Mouse (Mus musculus) frontal cortex, adult (tissue): ENCODE measurements around the gene Snrpd3.
"Not testable (repeated sequence)": the region's sequence is repeated elsewhere in the genome, so short reads cannot be mapped to it uniquely, and the experiment has no call there.

Experiments
- ATAC-seq: cut with Nextera tagmentation; 2 replicates; pipeline ENCODE4 v1.9.2; 2017; ENCODE audit warnings: mild to moderate bottlenecking, moderate library complexity, mixed read lengths; ENCODE audit not compliant: low TSS enrichment

Snrpd3 gene

GRCm38 (mm10) chr10:75501641-75502040 is 15.7 kb upstream of the Snrpd3 start:
- no peak for ATAC-seq

GRCm38 (mm10) chr10:75503692-75504091 is 13.7 kb upstream of the Snrpd3 start:
- no peak for ATAC-seq

GRCm38 (mm10) chr10:75504234-75505129 is 12.9 kb upstream of the Snrpd3 start:
- no peak for ATAC-seq

GRCm38 (mm10) chr10:75505130-75505495 is 12.2 kb upstream of the Snrpd3 start:
- ATAC-seq: no peak

- ATAC-seq: not testable (repeated sequence)
These were observed 11.4 kb upstream of the Snrpd3 start for GRCm38 (mm10) chr10:75505928-75506327.

GRCm38 (mm10) chr10:75510446-75510845 is 6.9 kb upstream of the Snrpd3 start:
- no peak for ATAC-seq

GRCm38 (mm10) chr10:75511060-75511459 is 6.3 kb upstream of the Snrpd3 start:
- no peak for ATAC-seq

- no peak for ATAC-seq
These were observed 5.5 kb upstream of the Snrpd3 start for GRCm38 (mm10) chr10:75511897-75512296.

- ATAC-seq: no peak
These were observed 4.6 kb upstream of the Snrpd3 start for GRCm38 (mm10) chr10:75512796-75513195.

- ATAC-seq: no peak
These were observed 3.9 kb upstream of the Snrpd3 start for GRCm38 (mm10) chr10:75513306-75514067.

GRCm38 (mm10) chr10:75514361-75514760 is 3.0 kb upstream of the Snrpd3 start:
- no peak for ATAC-seq

- ATAC-seq: no peak
These were observed 1.9 kb upstream of the Snrpd3 start for GRCm38 (mm10) chr10:75515216-75516037.

- no peak for ATAC-seq
These were observed 1.2 kb upstream of the Snrpd3 start for GRCm38 (mm10) chr10:75516038-75516723.

GRCm38 (mm10) chr10:75516724-75517072 is 653 bp upstream of the Snrpd3 start:
- peak; percentile 10; the same call in 1 of the 2 replicates for ATAC-seq

GRCm38 (mm10) chr10:75517758-75518143 is 400 bp downstream of the Snrpd3 start, which contains the start of gene Gucd1:
TSS of gene Gucd1 (minus strand) at chr10:75517972.
- peak; percentile 85 for ATAC-seq

GRCm38 (mm10) chr10:75520581-75520980 is 3.2 kb downstream of the Snrpd3 start:
- ATAC-seq: no peak

GRCm38 (mm10) chr10:75521643-75522042 is 4.3 kb downstream of the Snrpd3 start:
- ATAC-seq: no peak

GRCm38 (mm10) chr10:75525450-75525849 is 8.1 kb downstream of the Snrpd3 start:
- ATAC-seq: not testable (repeated sequence)

GRCm38 (mm10) chr10:75530322-75530721 is 13.0 kb downstream of the Snrpd3 start:
- ATAC-seq: no peak

GRCm38 (mm10) chr10:75531532-75532090 is 14.3 kb downstream of the Snrpd3 start:
- ATAC-seq: peak; percentile 66

GRCm38 (mm10) chr10:75534216-75534615 is 16.9 kb downstream of the Snrpd3 start:
- ATAC-seq: no peak
